Mouse (Mus musculus): ENCODE results near the gene 4930412O13Rik. TPM values are rescaled to one million over a fixed set of nuclear protein-coding genes. Genes with fewer than 3 reads are reported as not detected.
A peak's percentile ranks its signal among the peaks of the same experiment; 100 is the strongest.

Gene 4930412O13Rik
- not detected in 2 replicates for polyA plus RNA-seq (2014; fragmentation: Nextera tagmentation; extraction: Ambion mirVana)

DNA sequence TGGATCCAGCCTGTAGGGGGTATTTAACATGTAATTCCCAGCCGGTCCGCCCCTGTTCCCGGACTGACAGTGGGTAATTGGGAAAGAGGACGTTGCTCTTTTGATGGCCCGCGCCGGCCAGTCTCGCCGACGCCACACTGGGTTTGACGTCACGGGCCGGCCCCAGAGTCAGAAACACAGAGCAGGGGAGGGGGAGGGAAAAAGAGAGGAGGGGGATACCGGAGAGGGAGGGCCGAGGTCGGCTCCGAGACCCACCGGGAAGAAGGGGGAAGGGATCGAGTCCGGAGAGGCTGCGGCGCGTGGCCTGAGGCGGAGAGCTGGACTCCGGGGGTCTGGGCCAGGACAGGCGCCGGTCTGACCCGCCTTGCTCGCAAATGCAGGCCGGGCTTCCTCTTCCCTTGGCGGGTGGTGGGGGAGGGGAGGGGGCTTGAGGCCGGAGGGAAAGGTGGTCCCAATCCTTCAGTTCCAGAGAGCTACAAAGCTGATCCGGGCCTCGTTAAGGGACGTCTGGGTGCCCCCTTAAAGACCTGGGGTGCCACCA is at the start of gene 4930412O13Rik:
Gene 4930412O13Rik, plus strand, starts transcription at position 202 of the 541 bp plus-strand sequence.
- 0% methylated on average over 32 of the region's 35 CpGs for WGBS
- TF ChIP-seq CTCF (IDR thresholded peaks at IDR 0.05; ENCODE audit: low read depth) = no peak
- peak within 1 kb of the TSS; percentile 35 for H3K4me3 ChIP-seq (ENCODE audit: low read depth, low read length)
- peaks cover 82% of the 10 kb centered on the region for H3K27me3 ChIP-seq (ENCODE audit: insufficient read depth, low read length)
- peak within 1 kb of the TSS; percentile 98 for H3K4me2 ChIP-seq
- ATAC-seq (ENCODE audit: insufficient read depth) (no peak), DNase-seq (peak; percentile 38)
- H3K36me3 ChIP-seq (ENCODE audit: insufficient read depth) = no peaks in the 10 kb centered on the region
- H3K9me3 ChIP-seq (ENCODE audit: low read depth, low read length) = no peaks in the 10 kb centered on the region
- H3K9ac ChIP-seq = peak within 1 kb of the TSS; percentile 20; the same call in 1 of the 2 replicates
- H3K4me1 ChIP-seq (ENCODE audit: insufficient read depth) = peaks cover 7% of the 10 kb centered on the region; the same call in 1 of the 2 replicates
- no peak within 1 kb of the TSS for H3K27ac ChIP-seq (ENCODE audit: low read depth)

GRCm38 (mm10) chr2:9833712-9834111 is 47.3 kb upstream of the 4930412O13Rik start:
- ATAC-seq (ENCODE audit: insufficient read depth) = no peak
- Histone ChIP-seq H3K9me3 (ENCODE audit: low read depth, low read length) (no peaks in the 10 kb centered on the region), H3K36me3 (ENCODE audit: insufficient read depth) (no peaks in the 10 kb centered on the region), H3K27ac (ENCODE audit: low read depth) (no peak overlapping the region), H3K9ac (no peak overlapping the region), H3K4me1 (ENCODE audit: insufficient read depth) (no peaks in the 10 kb centered on the region), H3K4me2 (no peak overlapping the region), H3K4me3 (ENCODE audit: low read depth, low read length) (no peak overlapping the region), H3K27me3 (ENCODE audit: insufficient read depth, low read length) (no peaks in the 10 kb centered on the region)
- WGBS = 57% methylated on average over 7 of the region's 7 CpGs
- no peak for TF ChIP-seq CTCF (IDR thresholded peaks at IDR 0.05; ENCODE audit: low read depth)
- no peak for DNase-seq

- DNase-seq (no peak), ATAC-seq (ENCODE audit: insufficient read depth) (no peak)
- H3K36me3 ChIP-seq (ENCODE audit: insufficient read depth) = no peaks in the 10 kb centered on the region
- H3K9ac ChIP-seq = no peak overlapping the region
- no peak overlapping the region for H3K4me2 ChIP-seq
- H3K9me3 ChIP-seq (ENCODE audit: low read depth, low read length) = no peaks in the 10 kb centered on the region
- H3K4me1 ChIP-seq (ENCODE audit: insufficient read depth) = no peaks in the 10 kb centered on the region
- WGBS = 55% methylated on average over 7 of the region's 7 CpGs
- no peaks in the 10 kb centered on the region for H3K27me3 ChIP-seq (ENCODE audit: insufficient read depth, low read length)
- no peak for TF ChIP-seq CTCF (IDR thresholded peaks at IDR 0.05; ENCODE audit: low read depth)
- no peak overlapping the region for H3K27ac ChIP-seq (ENCODE audit: low read depth)
- no peak overlapping the region for H3K4me3 ChIP-seq (ENCODE audit: low read depth, low read length)
Measured at GRCm38 (mm10) chr2:9835195-9835594, 45.9 kb upstream of the 4930412O13Rik start.

DNA sequence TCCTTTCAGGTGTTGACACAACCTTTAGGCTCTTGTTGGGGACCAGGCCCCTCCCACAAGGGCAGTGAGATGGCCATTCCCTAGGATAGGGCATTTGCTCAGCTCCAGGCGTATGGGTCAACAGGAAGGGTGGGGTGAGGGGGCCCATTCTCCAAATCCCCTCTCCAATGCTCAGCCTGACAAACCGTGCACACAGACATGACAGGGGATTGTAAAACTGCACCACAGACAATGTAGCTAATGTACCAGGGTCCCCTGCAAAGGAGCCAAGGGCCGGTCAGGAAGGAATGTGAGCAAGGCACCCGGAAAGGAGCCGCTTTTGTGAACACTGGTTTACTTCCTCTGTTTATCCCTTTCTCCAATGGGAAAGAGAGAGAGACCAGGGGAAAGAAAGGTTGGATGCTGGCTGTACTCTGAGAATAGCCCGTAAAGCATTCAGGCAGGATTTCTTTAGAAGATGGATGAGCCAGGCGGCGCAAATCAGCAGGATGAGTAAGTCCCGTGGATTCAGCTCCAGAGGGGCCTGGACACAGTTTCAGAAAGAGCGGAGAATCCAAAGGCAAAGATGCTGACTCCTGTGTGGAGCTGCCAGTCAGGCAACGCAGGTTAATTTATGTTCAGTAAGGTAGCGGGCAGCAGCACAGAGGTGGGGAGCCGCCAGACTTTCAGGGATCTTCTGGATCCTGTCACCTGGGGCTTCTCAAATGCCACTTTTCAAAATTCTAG is 28.0 kb upstream of the 4930412O13Rik start:
- no peak for TF ChIP-seq CTCF (IDR thresholded peaks at IDR 0.05; ENCODE audit: low read depth)
- 42% methylated on average over 13 of the region's 13 CpGs for WGBS
- no peaks in the 10 kb centered on the region for H3K4me1 ChIP-seq (ENCODE audit: insufficient read depth)
- no peaks in the 10 kb centered on the region for H3K36me3 ChIP-seq (ENCODE audit: insufficient read depth)
- no peak overlapping the region for H3K4me2 ChIP-seq
- no peak overlapping the region for H3K4me3 ChIP-seq (ENCODE audit: low read depth, low read length)
- H3K9ac ChIP-seq = no peak overlapping the region
- ATAC-seq (ENCODE audit: insufficient read depth) (peak; percentile 44; the same call in 1 of the 2 replicates), DNase-seq (peak; percentile 34)
- H3K9me3 ChIP-seq (ENCODE audit: low read depth, low read length) = no peaks in the 10 kb centered on the region
- no peak overlapping the region for H3K27ac ChIP-seq (ENCODE audit: low read depth)
- H3K27me3 ChIP-seq (ENCODE audit: insufficient read depth, low read length) = no peaks in the 10 kb centered on the region

- Histone ChIP-seq H3K4me3 (ENCODE audit: low read depth, low read length) (no peak overlapping the region), H3K27me3 (ENCODE audit: insufficient read depth, low read length) (no peaks in the 10 kb centered on the region), H3K36me3 (ENCODE audit: insufficient read depth) (no peaks in the 10 kb centered on the region), H3K9me3 (ENCODE audit: low read depth, low read length) (no peaks in the 10 kb centered on the region), H3K27ac (ENCODE audit: low read depth) (no peak overlapping the region), H3K4me2 (no peak overlapping the region), H3K9ac (no peak overlapping the region), H3K4me1 (ENCODE audit: insufficient read depth) (no peaks in the 10 kb centered on the region)
- WGBS = 51% methylated on average over 4 of the region's 4 CpGs
- no peak for DNase-seq
- no peak for ATAC-seq (ENCODE audit: insufficient read depth)
- no peak for TF ChIP-seq CTCF (IDR thresholded peaks at IDR 0.05; ENCODE audit: low read depth)
Measured at GRCm38 (mm10) chr2:9855861-9856260, 25.2 kb upstream of the 4930412O13Rik start.

DNA sequence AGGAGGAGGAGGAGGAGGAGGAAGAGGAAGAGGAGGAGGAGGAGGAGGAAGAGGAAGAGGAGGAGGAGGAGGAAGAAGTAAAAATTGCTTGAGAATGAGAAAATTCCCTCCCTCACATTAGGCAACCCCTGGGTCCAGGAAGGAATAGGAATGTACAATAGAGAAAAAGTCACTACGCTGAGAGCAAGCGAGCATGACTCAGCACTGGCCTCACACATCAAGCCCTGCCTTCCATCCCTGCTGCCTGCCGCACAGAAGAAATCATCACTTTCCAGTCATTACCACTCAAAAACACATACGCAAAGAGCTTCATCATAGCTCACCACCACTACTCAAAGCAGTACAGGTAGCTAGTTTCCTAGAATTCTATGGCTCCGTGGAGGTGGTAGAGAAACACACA is 20.4 kb upstream of the 4930412O13Rik start:
- TF ChIP-seq CTCF (IDR thresholded peaks at IDR 0.05; ENCODE audit: low read depth) = no peak
- no peaks in the 10 kb centered on the region for H3K4me1 ChIP-seq (ENCODE audit: insufficient read depth)
- H3K4me3 ChIP-seq (ENCODE audit: low read depth, low read length) = no peak overlapping the region
- no peaks in the 10 kb centered on the region for H3K9me3 ChIP-seq (ENCODE audit: low read depth, low read length)
- DNase-seq = no peak
- no peak overlapping the region for H3K27ac ChIP-seq (ENCODE audit: low read depth)
- ATAC-seq (ENCODE audit: insufficient read depth) = no peak
- no peak overlapping the region for H3K9ac ChIP-seq
- 71% methylated on average over 5 of the region's 5 CpGs for WGBS
- no peak overlapping the region for H3K4me2 ChIP-seq
- no peaks in the 10 kb centered on the region for H3K27me3 ChIP-seq (ENCODE audit: insufficient read depth, low read length)
- no peaks in the 10 kb centered on the region for H3K36me3 ChIP-seq (ENCODE audit: insufficient read depth)

DNA sequence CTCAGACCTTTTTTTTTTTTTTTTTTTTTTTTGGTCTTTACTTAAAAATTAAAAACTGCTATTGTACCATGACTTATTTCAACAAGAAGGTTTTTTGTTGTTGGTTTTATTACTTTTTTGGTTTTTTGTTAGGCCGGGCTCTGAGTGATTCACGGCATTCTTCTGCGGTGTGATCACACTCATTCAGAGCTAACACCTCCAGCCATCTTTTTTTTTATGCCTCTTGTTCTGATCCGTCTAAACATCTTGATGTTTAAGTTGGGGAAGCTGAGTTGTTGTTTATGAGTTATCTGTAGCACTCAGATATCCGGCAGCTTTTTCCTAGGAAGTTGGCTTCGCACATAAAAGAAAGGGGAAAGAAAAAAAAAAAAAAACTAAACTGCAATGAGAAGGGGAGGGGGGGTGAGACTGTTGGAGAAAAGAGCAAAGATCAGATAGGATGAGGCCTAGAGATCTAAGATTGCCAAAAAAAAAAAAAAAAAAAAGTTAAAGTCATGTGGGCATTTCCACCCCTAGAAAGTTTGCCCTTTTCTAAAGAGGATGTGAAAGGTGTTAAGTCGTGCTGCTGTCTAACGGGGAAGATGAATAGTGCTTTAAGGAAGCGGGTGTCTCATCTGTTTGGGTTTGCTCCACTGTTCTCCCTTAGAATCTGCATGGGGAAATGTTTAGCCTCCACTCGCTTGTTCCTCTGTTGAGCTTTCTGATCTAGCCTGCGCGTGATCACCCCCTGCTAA is 13.8 kb upstream of the 4930412O13Rik start:
- DNase-seq = peak; percentile 54
- H3K4me2 ChIP-seq = no peak overlapping the region
- ATAC-seq (ENCODE audit: insufficient read depth) = peak; percentile 32; the same call in 1 of the 2 replicates
- H3K4me1 ChIP-seq (ENCODE audit: insufficient read depth) = no peaks in the 10 kb centered on the region
- no peak for TF ChIP-seq CTCF (IDR thresholded peaks at IDR 0.05; ENCODE audit: low read depth)
- WGBS = 36% methylated on average over 12 of the region's 12 CpGs
- no peak overlapping the region for H3K9ac ChIP-seq
- peaks cover 12% of the 10 kb centered on the region; the same call in 1 of the 2 replicates for H3K27me3 ChIP-seq (ENCODE audit: insufficient read depth, low read length)
- H3K4me3 ChIP-seq (ENCODE audit: low read depth, low read length) = no peak overlapping the region
- H3K9me3 ChIP-seq (ENCODE audit: low read depth, low read length) = no peaks in the 10 kb centered on the region
- no peaks in the 10 kb centered on the region for H3K36me3 ChIP-seq (ENCODE audit: insufficient read depth)
- H3K27ac ChIP-seq (ENCODE audit: low read depth) = no peak overlapping the region
